Mouse (Mus musculus) olfactory bulb, adult 2 months (tissue): ENCODE results near the gene Suds3.

Experiments used
- CTCF ChIP-seq: fragments of 200-500 bp; IDR thresholded peaks from 2 replicates; pipeline ENCODE4 v1.5.1; 2012; ENCODE audit warnings: low read depth, mild to moderate bottlenecking, low read length, moderate library complexity; ENCODE audit not compliant: insufficient read depth
- POLR2A ChIP-seq: fragments of 200-500 bp; IDR thresholded peaks from 2 replicates; pipeline ENCODE4 v1.6.1; 2012; ENCODE audit warnings: mild to moderate bottlenecking, low read depth, low read length, moderate library complexity; ENCODE audit not compliant: insufficient read depth

- no peak for TF ChIP-seq CTCF
- TF ChIP-seq POLR2A = no peak
These were observed 49.0 kb upstream of the Suds3 start for GRCm38 (mm10) chr5:117164923-117165322.
